Comparison of ENCODE assay signal across 8 mouse cellular contexts in genomic region chr7:132810368-132810767, GRCm38 (mm10). TPM values are rescaled to one million over a fixed set of nuclear protein-coding genes. Genes with fewer than 3 reads are reported as not detected.
DNase-seq lines count a peak whose midpoint lies in the region; ATAC-seq and TF ChIP-seq lines count a peak whose summit lies in the region.

No protein-coding gene starts in this region.

- H3K4me3 ChIP-seq in bone marrow macrophage, adult 2 months (ENCODE audit: insufficient read depth, low read length): no peak overlapping the region
- peak overlapping the region; percentile 0; the same call in 1 of the 2 replicates for H3K4me3 ChIP-seq in forebrain, embryonic 14.5 days (ENCODE audit: low read depth, low read length)

- 0 out of 2 replicates have a peak overlapping the region, but pooled peaks have one; percentile 5 for H3K27ac ChIP-seq in bone marrow macrophage, adult 2 months (ENCODE audit: insufficient read depth, low read depth, low read length)
- peak overlapping the region; percentile 61; the same call in 1 of the 2 replicates for H3K27ac ChIP-seq in forebrain, embryonic 14.5 days (ENCODE audit: low read depth, low read length)

- peak; percentile 32; the same call in 1 of the 2 replicates for ATAC-seq in forebrain, embryonic 14.5 days

- H3K36me3 ChIP-seq in forebrain, embryonic 14.5 days (ENCODE audit: control insufficient read depth, insufficient read depth, low read length): no peaks in the 10 kb centered on the region

- TF ChIP-seq POLR2A in bone marrow macrophage, adult 2 months (IDR thresholded peaks at IDR 0.05; ENCODE audit: borderline replicate concordance, low read depth, low read length): no peak

- no peaks in the 10 kb centered on the region for H3K27me3 ChIP-seq in forebrain, embryonic 14.5 days (replicated peaks; ENCODE audit: control insufficient read depth, insufficient read depth, low read length)

- DNase-seq in MN1 (ENCODE audit: low spot score): peak; percentile 14
- peak; percentile 74 for DNase-seq in forebrain, embryonic 14.5 days (ENCODE audit: low spot score)
- peak; percentile 57 to 70 for DNase-seq in heart, postnatal 36 days
- DNase-seq in layer of hippocampus, postnatal 14 days (ENCODE audit: low spot score in 2 of 2): peak; percentile 52 to 68
- peak; percentile 63 for DNase-seq in lung, postnatal 14 days
- DNase-seq in testis, postnatal 10 days (ENCODE audit: low spot score): peak; percentile 63
- no peak for DNase-seq in spleen, postnatal 14 days (ENCODE audit: low spot score in 2 of 2)

- intact Hi-C loops in heart, postnatal 36 days (cut with DNase I): loop anchor here (2.0 to 5.0 kb wide), 5 partner anchors 33 to 233 kb away; partner anchors contain the start of genes Eef1akmt2 and Oat

- TF ChIP-seq CTCF in bone marrow macrophage, adult 2 months (IDR thresholded peaks at IDR 0.05; ENCODE audit: low read depth, low read length): no peak

- peaks cover 49% of the 10 kb centered on the region for H3K4me1 ChIP-seq in bone marrow macrophage, adult 2 months (ENCODE audit: control insufficient read depth, insufficient read depth, low read length)
- peaks cover 59% of the 10 kb centered on the region for H3K4me1 ChIP-seq in forebrain, embryonic 14.5 days (ENCODE audit: control insufficient read depth, insufficient read depth, low read length)

- peak overlapping the region; percentile 78 for H3K4me2 ChIP-seq in forebrain, embryonic 14.5 days (ENCODE audit: low read length)

- WGBS in forebrain, embryonic 14.5 days: 10% methylated on average over 6 of the region's 6 CpGs

- no peaks in the 10 kb centered on the region for H3K9me3 ChIP-seq in forebrain, embryonic 14.5 days (replicated peaks; ENCODE audit: control insufficient read depth, low read length)

- H3K9ac ChIP-seq in forebrain, embryonic 14.5 days (ENCODE audit: low read length): peak overlapping the region; percentile 18; the same call in 1 of the 2 replicates

RNA-seq across cellular contexts. Expression of gene Fam53b, which starts 3.3 kb away (rescaled TPM):
- 27.2 and 35.3 TPM in 2 replicates for polyA plus RNA-seq in bone marrow macrophage, adult 2 months (2012; ENCODE audit: insufficient read depth, insufficient read length, missing spikeins)
- 17.1 and 25.1 TPM in 2 replicates for polyA plus RNA-seq in forebrain, embryonic 14.5 days (2014; fragmentation: Nextera tagmentation; extraction: Ambion mirVana)
- total RNA-seq in heart, postnatal 36 days (2021): 10 to 100 TPM; 22.7 to 25.5 TPM
- 10 to 100 TPM; 26.4 to 27.2 TPM for total RNA-seq in layer of hippocampus, postnatal 14 days (2021)

RNA-seq across cellular contexts. Expression of gene Eef1akmt2, which starts 42.1 kb away (rescaled TPM):
- polyA plus RNA-seq in bone marrow macrophage, adult 2 months (2012; ENCODE audit: insufficient read depth, insufficient read length, missing spikeins): 21.7 and 30.2 TPM in 2 replicates
- 99.8 and 110 TPM in 2 replicates for polyA plus RNA-seq in forebrain, embryonic 14.5 days (2014; fragmentation: Nextera tagmentation; extraction: Ambion mirVana)
- 10 to 100 TPM in 1 of 2 experiments, 1 to 10 TPM in 1; 8.3 to 10.4 TPM for total RNA-seq in heart, postnatal 36 days (2021)
- total RNA-seq in layer of hippocampus, postnatal 14 days (2021): 10 to 100 TPM; 30.8 to 36.3 TPM

RNA-seq across cellular contexts. Expression of gene Abraxas2, which starts 48.7 kb away (rescaled TPM):
- 65.5 and 69.5 TPM in 2 replicates for polyA plus RNA-seq in bone marrow macrophage, adult 2 months (2012; ENCODE audit: insufficient read depth, insufficient read length, missing spikeins)
- polyA plus RNA-seq in forebrain, embryonic 14.5 days (2014; fragmentation: Nextera tagmentation; extraction: Ambion mirVana): 35.9 and 45.5 TPM in 2 replicates
- total RNA-seq in heart, postnatal 36 days (2021): 10 to 100 TPM; 18.8 to 23.3 TPM
- 10 to 100 TPM; 26.4 to 29.6 TPM for total RNA-seq in layer of hippocampus, postnatal 14 days (2021)

Comparison
In these comparisons a context has a peak if more than half of its experiments do, and no peak if none do; other contexts are left out.
1. DNase-seq: peak in MN1 (single experiment), forebrain, embryonic 14.5 days (single experiment), heart, postnatal 36 days (2 of 2), layer of hippocampus, postnatal 14 days (2 of 2), lung, postnatal 14 days (single experiment) and testis, postnatal 10 days (single experiment); none in spleen, postnatal 14 days (0 of 2).